Comparison of ENCODE assay signal across 8 mouse cellular contexts in the genomic region with DNA sequence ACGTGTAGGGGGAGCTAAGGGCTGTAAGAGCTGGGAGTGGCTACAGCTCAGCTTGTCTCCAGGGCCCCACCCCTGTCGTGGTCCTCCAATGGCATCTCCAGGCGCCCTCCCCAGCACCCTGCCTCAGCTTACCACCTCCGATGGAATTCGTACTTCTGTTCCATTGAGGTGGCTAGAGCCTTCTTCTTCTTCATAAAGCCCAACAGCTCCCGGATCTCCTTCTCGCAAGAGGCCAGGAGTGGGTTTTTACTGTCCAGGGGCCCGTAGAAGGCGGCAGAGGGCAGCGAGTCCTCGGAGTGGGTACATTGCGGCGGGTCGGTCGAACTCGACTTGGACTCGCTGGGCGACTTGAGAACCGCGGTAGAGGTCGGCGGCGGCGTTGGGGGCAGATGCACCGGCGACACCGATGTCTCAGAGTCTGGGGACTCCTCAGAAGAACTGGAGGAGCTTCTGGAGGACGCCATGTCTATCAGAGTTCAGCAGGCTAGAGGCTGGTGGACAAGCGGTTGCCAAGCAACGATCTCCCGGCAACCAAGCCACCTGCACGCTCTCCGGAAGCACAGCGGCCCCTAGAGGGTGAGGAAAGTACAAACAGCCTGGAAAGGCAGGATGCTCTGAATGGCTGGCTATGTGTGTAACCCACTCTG. TPM values are rescaled to one million over a fixed set of nuclear protein-coding genes. Genes with fewer than 3 reads are reported as not detected.
A peak's percentile ranks its signal among the peaks of the same experiment; 100 is the strongest.
DNase-seq lines count a peak whose midpoint lies in the region; ATAC-seq lines count a peak whose summit lies in the region.

A gene (minus strand): TSS at position 486 of the 647 bp plus-strand sequence.

- ATAC-seq in hindbrain, embryonic 14.5 days (ENCODE audit: low FRiP score), result peak; percentile 85

- H3K4me1 ChIP-seq in hindbrain, embryonic 14.5 days (replicated peaks; ENCODE audit: control insufficient read depth, insufficient read depth, low read length), result peaks cover 24% of the 10 kb centered on the region

- H3K9me3 ChIP-seq in hindbrain, embryonic 14.5 days (ENCODE audit: control insufficient read depth, low read length), result no peaks in the 10 kb centered on the region

- no peaks in the 10 kb centered on the region for H3K27me3 ChIP-seq in hindbrain, embryonic 14.5 days (ENCODE audit: control insufficient read depth, insufficient read depth, low read length)

- peak within 1 kb of the TSS; percentile 47 for H3K4me3 ChIP-seq in hindbrain, embryonic 14.5 days (replicated peaks; ENCODE audit: low read length)

- H3K27ac ChIP-seq in hindbrain, embryonic 14.5 days, result no peak within 1 kb of the TSS

- H3K36me3 ChIP-seq in hindbrain, embryonic 14.5 days (replicated peaks; ENCODE audit: control insufficient read depth, insufficient read depth), result no peaks in the 10 kb centered on the region

- DNase-seq in R1 (ENCODE audit: low read depth, low spot score), result peak; percentile 97
- DNase-seq in cerebellum, postnatal 25 days, result peak; percentile 85 to 93
- DNase-seq in frontal cortex, postnatal 25 days (ENCODE audit: low spot score in 2 of 2), result peak; percentile 63 to 85
- peak; percentile 94 for DNase-seq in hindbrain, embryonic 14.5 days (ENCODE audit: low spot score)
- DNase-seq in layer of hippocampus, postnatal 25 days (ENCODE audit: extremely low spot score in 1 of 2, low spot score in 1 of 2), result peak; percentile 75 to 88
- DNase-seq in lung, postnatal 14 days, result peak; percentile 89
- peak; percentile 87 for DNase-seq in retina, adult 2 months (ENCODE audit: low read depth, low spot score)
- DNase-seq in thymus, postnatal 25 days, result peak; percentile 92

- H3K9ac ChIP-seq in hindbrain, embryonic 14.5 days, result peak within 1 kb of the TSS; percentile 45

- WGBS in hindbrain, embryonic 14.5 days, result under 1% methylated on average over 34 of the region's 34 CpGs

- H3K4me2 ChIP-seq in hindbrain, embryonic 14.5 days (replicated peaks), result peak within 1 kb of the TSS; percentile 72

RNA-seq across cellular contexts. Expression of the gene that starts here (rescaled TPM):
- polyA plus RNA-seq in hindbrain, embryonic 14.5 days (2014; fragmentation: Nextera tagmentation; extraction: Ambion mirVana), result 2.4 and 3.6 TPM in 2 replicates
- 10 to 100 TPM; 14.1 to 17.3 TPM for total RNA-seq in layer of hippocampus, postnatal 25 days (2021)
